Mouse (Mus musculus): ENCODE data around the gene Stx8. TPM values are rescaled to one million over a fixed set of nuclear protein-coding genes. Genes with fewer than 3 reads are reported as not detected.
A peak's percentile ranks its signal among the peaks of the same experiment; 100 is the strongest.

Gene Stx8
- polyA plus RNA-seq, 1 experiment from 2014 or later: 68.1 TPM

- Histone ChIP-seq H3K27me3 (no peaks in the 10 kb centered on the region), H3K9ac (no peak overlapping the region), H3K27ac (no peak overlapping the region), H3K4me3 (no peak overlapping the region), H3K36me3 (no peaks in the 10 kb centered on the region), H3K4me2 (peak overlapping the region; percentile 28), H3K9me3 (no peaks in the 10 kb centered on the region), H3K4me1 (peaks cover 16% of the 10 kb centered on the region)
- 35% methylated on average over 13 of the region's 13 CpGs for WGBS
- no peak for ATAC-seq (ENCODE audit: insufficient number of reproducible peaks, insufficient read depth, low FRiP score, low TSS enrichment, low read depth)
These were observed 124.0 kb downstream of the Stx8 start for GRCm38 (mm10) chr11:68089885-68090592.

- Histone ChIP-seq H3K9me3 (no peaks in the 10 kb centered on the region), H3K9ac (no peak overlapping the region), H3K4me2 (no peak overlapping the region), H3K27ac (no peak overlapping the region), H3K4me1 (peaks cover 16% of the 10 kb centered on the region), H3K36me3 (no peaks in the 10 kb centered on the region), H3K4me3 (no peak overlapping the region), H3K27me3 (no peaks in the 10 kb centered on the region)
- no peak for ATAC-seq (ENCODE audit: insufficient number of reproducible peaks, insufficient read depth, low FRiP score, low TSS enrichment, low read depth)
- 45% methylated on average over 3 of the region's 3 CpGs for WGBS
These were observed 126.2 kb downstream of the Stx8 start for GRCm38 (mm10) chr11:68091975-68092759.

- no peak overlapping the region for H3K9ac ChIP-seq
- H3K4me3 ChIP-seq: no peak overlapping the region
- no peaks in the 10 kb centered on the region for H3K4me1 ChIP-seq
- no peaks in the 10 kb centered on the region for H3K36me3 ChIP-seq
- H3K4me2 ChIP-seq: no peak overlapping the region
- no peaks in the 10 kb centered on the region for H3K9me3 ChIP-seq
- ATAC-seq (ENCODE audit: insufficient number of reproducible peaks, insufficient read depth, low FRiP score, low TSS enrichment, low read depth): no peak
- H3K27me3 ChIP-seq: no peaks in the 10 kb centered on the region
- WGBS: 90% methylated on average over 1 of the region's 1 CpGs
- H3K27ac ChIP-seq: no peak overlapping the region
These were observed 135.6 kb downstream of the Stx8 start for GRCm38 (mm10) chr11:68101598-68101997.

- no peaks in the 10 kb centered on the region for H3K9me3 ChIP-seq
- ATAC-seq (ENCODE audit: insufficient number of reproducible peaks, insufficient read depth, low FRiP score, low TSS enrichment, low read depth): no peak
- no peak overlapping the region for H3K27ac ChIP-seq
- no peak overlapping the region for H3K9ac ChIP-seq
- 0 out of 2 replicates have a peak, but pooled peaks cover 4% of the 10 kb centered on the region for H3K4me1 ChIP-seq
- H3K36me3 ChIP-seq: no peaks in the 10 kb centered on the region
- H3K4me2 ChIP-seq: no peak overlapping the region
- WGBS: 83% methylated on average over 4 of the region's 4 CpGs
- no peaks in the 10 kb centered on the region for H3K27me3 ChIP-seq
- H3K4me3 ChIP-seq: no peak overlapping the region
These were observed 137.5 kb downstream of the Stx8 start for GRCm38 (mm10) chr11:68103480-68103879.

GRCm38 (mm10) chr11:68106053-68106452 lies 140.1 kb downstream of the Stx8 start:
- H3K9ac ChIP-seq: no peak overlapping the region
- 90% methylated on average over 3 of the region's 3 CpGs for WGBS
- H3K4me1 ChIP-seq: 0 out of 2 replicates have a peak, but pooled peaks cover 4% of the 10 kb centered on the region
- no peaks in the 10 kb centered on the region for H3K9me3 ChIP-seq
- H3K4me2 ChIP-seq: no peak overlapping the region
- no peak overlapping the region for H3K27ac ChIP-seq
- no peaks in the 10 kb centered on the region for H3K36me3 ChIP-seq
- no peak overlapping the region for H3K4me3 ChIP-seq
- no peaks in the 10 kb centered on the region for H3K27me3 ChIP-seq
- no peak for ATAC-seq (ENCODE audit: insufficient number of reproducible peaks, insufficient read depth, low FRiP score, low TSS enrichment, low read depth)

GRCm38 (mm10) chr11:68113454-68114100 lies 147.6 kb downstream of the Stx8 start:
- Histone ChIP-seq H3K27me3 (no peaks in the 10 kb centered on the region), H3K36me3 (no peaks in the 10 kb centered on the region), H3K27ac (no peak overlapping the region), H3K9ac (no peak overlapping the region), H3K9me3 (no peaks in the 10 kb centered on the region), H3K4me2 (no peak overlapping the region), H3K4me1 (peaks cover 5% of the 10 kb centered on the region; the same call in 1 of the 2 replicates), H3K4me3 (no peak overlapping the region)
- no peak for ATAC-seq (ENCODE audit: insufficient number of reproducible peaks, insufficient read depth, low FRiP score, low TSS enrichment, low read depth)
- 47% methylated on average over 11 of the region's 11 CpGs for WGBS

- Histone ChIP-seq H3K4me2 (no peak overlapping the region), H3K36me3 (no peaks in the 10 kb centered on the region), H3K4me3 (no peak overlapping the region), H3K9me3 (no peaks in the 10 kb centered on the region), H3K27ac (no peak overlapping the region), H3K4me1 (peaks cover 5% of the 10 kb centered on the region; the same call in 1 of the 2 replicates), H3K9ac (no peak overlapping the region), H3K27me3 (no peaks in the 10 kb centered on the region)
- ATAC-seq (ENCODE audit: insufficient number of reproducible peaks, insufficient read depth, low FRiP score, low TSS enrichment, low read depth): no peak
- WGBS: 28% methylated on average over 6 of the region's 6 CpGs
These were observed 148.2 kb downstream of the Stx8 start for GRCm38 (mm10) chr11:68114202-68114601.

GRCm38 (mm10) chr11:68116157-68116556 lies 150.2 kb downstream of the Stx8 start:
- Histone ChIP-seq H3K9me3 (no peaks in the 10 kb centered on the region), H3K4me1 (peaks cover 17% of the 10 kb centered on the region), H3K36me3 (no peaks in the 10 kb centered on the region), H3K9ac (no peak overlapping the region), H3K27ac (no peak overlapping the region), H3K4me3 (no peak overlapping the region), H3K4me2 (no peak overlapping the region), H3K27me3 (no peaks in the 10 kb centered on the region)
- 70% methylated on average over 4 of the region's 4 CpGs for WGBS
- ATAC-seq (ENCODE audit: insufficient number of reproducible peaks, insufficient read depth, low FRiP score, low TSS enrichment, low read depth): no peak

- Histone ChIP-seq H3K36me3 (no peaks in the 10 kb centered on the region), H3K9ac (no peak overlapping the region), H3K4me2 (no peak overlapping the region), H3K4me1 (peaks cover 29% of the 10 kb centered on the region), H3K27me3 (no peaks in the 10 kb centered on the region; the same call in 1 of the 2 replicates), H3K27ac (no peak overlapping the region), H3K9me3 (no peaks in the 10 kb centered on the region), H3K4me3 (no peak overlapping the region)
- WGBS: 90% methylated on average over 10 of the region's 10 CpGs
- ATAC-seq (ENCODE audit: insufficient number of reproducible peaks, insufficient read depth, low FRiP score, low TSS enrichment, low read depth): no peak
These were observed 152.1 kb downstream of the Stx8 start for GRCm38 (mm10) chr11:68117878-68118660.

GRCm38 (mm10) chr11:68118679-68119078 lies 152.7 kb downstream of the Stx8 start:
- 59% methylated on average over 4 of the region's 4 CpGs for WGBS

GRCm38 (mm10) chr11:68119136-68119535 lies 153.1 kb downstream of the Stx8 start:
- WGBS: 83% methylated on average over 13 of the region's 13 CpGs
- no peaks in the 10 kb centered on the region for H3K36me3 ChIP-seq
- no peaks in the 10 kb centered on the region for H3K9me3 ChIP-seq
- no peak overlapping the region for H3K4me2 ChIP-seq
- no peak for ATAC-seq (ENCODE audit: insufficient number of reproducible peaks, insufficient read depth, low FRiP score, low TSS enrichment, low read depth)
- H3K27me3 ChIP-seq: no peaks in the 10 kb centered on the region; the same call in 1 of the 2 replicates
- H3K4me1 ChIP-seq: peaks cover 24% of the 10 kb centered on the region
- no peak overlapping the region for H3K27ac ChIP-seq
- H3K4me3 ChIP-seq: no peak overlapping the region
- no peak overlapping the region for H3K9ac ChIP-seq

More at GRCm38 (mm10) chr11:68118679-68119078, 152.7 kb downstream of the Stx8 start:
- H3K4me2 ChIP-seq: no peak overlapping the region
- no peaks in the 10 kb centered on the region for H3K9me3 ChIP-seq
- H3K4me3 ChIP-seq: no peak overlapping the region
- H3K4me1 ChIP-seq: peaks cover 26% of the 10 kb centered on the region
- no peaks in the 10 kb centered on the region; the same call in 1 of the 2 replicates for H3K27me3 ChIP-seq
- ATAC-seq (ENCODE audit: insufficient number of reproducible peaks, insufficient read depth, low FRiP score, low TSS enrichment, low read depth): no peak
- no peak overlapping the region for H3K9ac ChIP-seq
- no peaks in the 10 kb centered on the region for H3K36me3 ChIP-seq
- H3K27ac ChIP-seq: no peak overlapping the region
